Mouse (Mus musculus): Measurements from ENCODE around the gene Slfn5.
"Not testable (repeated sequence)": the region's sequence is repeated elsewhere in the genome, so short reads cannot be mapped to it uniquely, and the experiment has no call there.

Slfn5 gene

GRCm38 (mm10) chr11:82945636-82946035, 5.5 kb upstream of the Slfn5 start:
- DNase-seq (ENCODE audit: low read depth, low spot score) = no peak

GRCm38 (mm10) chr11:82947457-82947856, 3.7 kb upstream of the Slfn5 start:
- DNase-seq (ENCODE audit: low read depth, low spot score) = peak; percentile 47

GRCm38 (mm10) chr11:82949036-82949435, 2.1 kb upstream of the Slfn5 start:
- DNase-seq (ENCODE audit: low read depth, low spot score) = no peak

- DNase-seq (ENCODE audit: low read depth, low spot score) = peak; percentile 33
Measured at GRCm38 (mm10) chr11:82951865-82952611, 889 bp downstream of the Slfn5 start.

GRCm38 (mm10) chr11:82952612-82953542, 1.7 kb downstream of the Slfn5 start:
- no peak for DNase-seq (ENCODE audit: low read depth, low spot score)

GRCm38 (mm10) chr11:82954631-82955030, 3.5 kb downstream of the Slfn5 start:
- no peak for DNase-seq (ENCODE audit: low read depth, low spot score)

- DNase-seq (ENCODE audit: low read depth, low spot score) = no peak
Measured at GRCm38 (mm10) chr11:82956925-82957324, 5.8 kb downstream of the Slfn5 start.

GRCm38 (mm10) chr11:82959613-82960012, 8.5 kb downstream of the Slfn5 start:
- DNase-seq (ENCODE audit: low read depth, low spot score) = peak; percentile 59

- no peak for DNase-seq (ENCODE audit: low read depth, low spot score)
Measured at GRCm38 (mm10) chr11:82961743-82962142, 10.6 kb downstream of the Slfn5 start.

- DNase-seq (ENCODE audit: low read depth, low spot score) = no peak
Measured at GRCm38 (mm10) chr11:82962215-82962614, 11.1 kb downstream of the Slfn5 start.

- no peak for DNase-seq (ENCODE audit: low read depth, low spot score)
Measured at GRCm38 (mm10) chr11:82970712-82971589, 19.8 kb downstream of the Slfn5 start.

GRCm38 (mm10) chr11:82971590-82971974, 20.4 kb downstream of the Slfn5 start:
- DNase-seq (ENCODE audit: low read depth, low spot score) = no peak

GRCm38 (mm10) chr11:82973916-82974315, 22.8 kb downstream of the Slfn5 start:
- no peak for DNase-seq (ENCODE audit: low read depth, low spot score)

- not testable (repeated sequence) for DNase-seq (ENCODE audit: low read depth, low spot score)
Measured at GRCm38 (mm10) chr11:82982409-82982808, 31.3 kb downstream of the Slfn5 start.

GRCm38 (mm10) chr11:82983193-82983592, 32.0 kb downstream of the Slfn5 start:
- DNase-seq (ENCODE audit: low read depth, low spot score) = no peak

- DNase-seq (ENCODE audit: low read depth, low spot score) = no peak
Measured at GRCm38 (mm10) chr11:82987621-82988020, 36.5 kb downstream of the Slfn5 start.

- DNase-seq (ENCODE audit: low read depth, low spot score) = peak; percentile 36
Measured at GRCm38 (mm10) chr11:82989357-82989756, 38.2 kb downstream of the Slfn5 start.

GRCm38 (mm10) chr11:82990612-82991385, 39.6 kb downstream of the Slfn5 start:
- DNase-seq (ENCODE audit: low read depth, low spot score) = not testable (repeated sequence)

- DNase-seq (ENCODE audit: low read depth, low spot score) = peak; percentile 71
Measured at GRCm38 (mm10) chr11:82991469-82992166, 40.5 kb downstream of the Slfn5 start, which contains the start of gene Slfn9. Gene Slfn9 (minus strand): TSS chr11:82991830.

GRCm38 (mm10) chr11:83013356-83013755, 62.2 kb downstream of the Slfn5 start:
- no peak for DNase-seq (ENCODE audit: low read depth, low spot score)

Data from R1 (cell line).